In the genomic region with DNA sequence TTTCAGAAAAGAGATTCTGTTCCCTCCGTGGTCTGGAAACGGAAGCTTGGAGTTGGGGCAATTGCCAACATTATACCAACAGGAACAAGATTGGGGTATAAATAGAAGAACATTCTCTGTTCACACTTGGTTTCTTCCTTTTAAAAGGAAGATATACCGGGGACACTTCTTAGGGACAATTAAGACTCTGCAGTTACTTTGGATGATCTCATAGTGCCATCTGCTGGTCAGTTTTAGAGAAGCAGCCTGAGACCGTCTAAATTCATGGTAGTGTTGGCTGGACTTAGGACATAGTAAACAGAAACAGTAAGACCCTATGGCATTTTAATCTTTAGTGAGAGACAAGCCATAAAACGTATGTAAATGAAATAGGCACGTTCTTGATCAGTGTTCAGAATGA, we compare ENCODE assay signal across 8 mouse cellular contexts. TPM values are rescaled to one million over a fixed set of nuclear protein-coding genes. Genes with fewer than 3 reads are reported as not detected.
A peak's percentile ranks its signal among the peaks of the same experiment; 100 is the strongest.
DNase-seq lines count a peak whose midpoint lies in the region; ATAC-seq lines count a peak whose summit lies in the region.

No protein-coding gene starts in this region.

- peak; percentile 47 to 61 for DNase-seq in adrenal gland, adult 18-20 months (ENCODE audit: low spot score in 2 of 2)
- no peak for DNase-seq in adrenal gland, adult 8-10 months
- peak; percentile 41 for DNase-seq in thymus, postnatal 0 days (ENCODE audit: low spot score)
- no peak for DNase-seq in thymus, postnatal 36 days
- DNase-seq in embryonic facial prominence, embryonic 14.5 days (ENCODE audit: low spot score), result peak; percentile 31
- peak; percentile 87 for DNase-seq in retina, embryonic 14.5 days (ENCODE audit: low spot score)

- 32% methylated on average over 6 of the region's 6 CpGs for WGBS in embryonic facial prominence, embryonic 14.5 days
- 27% methylated on average over 6 of the region's 6 CpGs for WGBS in lung, embryonic 16.5 days

- H3K27ac ChIP-seq in embryonic facial prominence, embryonic 14.5 days (replicated peaks; ENCODE audit: low read depth, low read length), result no peak overlapping the region
- no peak overlapping the region for H3K27ac ChIP-seq in lung, embryonic 16.5 days (ENCODE audit: low read length)

- no peak overlapping the region for H3K4me3 ChIP-seq in embryonic facial prominence, embryonic 14.5 days (ENCODE audit: low read depth, low read length)
- no peak overlapping the region for H3K4me3 ChIP-seq in lung, embryonic 16.5 days (ENCODE audit: low read length)

- no peaks in the 10 kb centered on the region for H3K27me3 ChIP-seq in embryonic facial prominence, embryonic 14.5 days (replicated peaks; ENCODE audit: control insufficient read depth, insufficient read depth, low read length)
- no peaks in the 10 kb centered on the region for H3K27me3 ChIP-seq in lung, embryonic 16.5 days (ENCODE audit: control insufficient read depth, insufficient read depth, low read depth, low read length)

- no peak overlapping the region for H3K4me2 ChIP-seq in embryonic facial prominence, embryonic 14.5 days (ENCODE audit: low read depth, low read length)
- H3K4me2 ChIP-seq in lung, embryonic 16.5 days (ENCODE audit: low read depth, low read length), result no peak overlapping the region

- no peak overlapping the region for H3K9ac ChIP-seq in embryonic facial prominence, embryonic 14.5 days (ENCODE audit: low read depth, low read length)
- no peak overlapping the region for H3K9ac ChIP-seq in lung, embryonic 16.5 days (ENCODE audit: low read length)

- ATAC-seq in embryonic facial prominence, embryonic 14.5 days (ENCODE audit: low read depth), result no peak
- ATAC-seq in inflammation-experienced regulatory T-cells, adult 6 months, result peak; percentile 56
- peak; percentile 49; the same call in 1 of the 2 replicates for ATAC-seq in lung, embryonic 16.5 days (ENCODE audit: low read depth)

- H3K36me3 ChIP-seq in embryonic facial prominence, embryonic 14.5 days (ENCODE audit: control insufficient read depth, insufficient read depth, low read length), result no peaks in the 10 kb centered on the region
- no peaks in the 10 kb centered on the region for H3K36me3 ChIP-seq in lung, embryonic 16.5 days (ENCODE audit: control insufficient read depth, insufficient read depth, low read length)

- no peaks in the 10 kb centered on the region for H3K4me1 ChIP-seq in embryonic facial prominence, embryonic 14.5 days (ENCODE audit: control insufficient read depth, insufficient read depth, low read length)
- H3K4me1 ChIP-seq in lung, embryonic 16.5 days (replicated peaks; ENCODE audit: control insufficient read depth, insufficient read depth, low read length), result no peaks in the 10 kb centered on the region

- no peaks in the 10 kb centered on the region for H3K9me3 ChIP-seq in embryonic facial prominence, embryonic 14.5 days (ENCODE audit: control insufficient read depth, low read length)
- no peaks in the 10 kb centered on the region for H3K9me3 ChIP-seq in lung, embryonic 16.5 days (ENCODE audit: control insufficient read depth, low read length)

RNA-seq across cellular contexts. Expression of gene Ric3, which starts 54.9 kb away (rescaled TPM):
- 10 to 100 TPM; 52.7 to 56.1 TPM for total RNA-seq in adrenal gland, adult 18-20 months (2021)
- 10 to 100 TPM; 70.1 to 94.0 (median 82.6) TPM for total RNA-seq in adrenal gland, adult 8-10 months (2022)
- 0.40 and 0.48 TPM in 2 replicates for polyA plus RNA-seq in thymus, postnatal 0 days (2015; fragmentation: Nextera tagmentation; extraction: Ambion mirVana)
- 2.6 and 4.7 TPM in 2 replicates for polyA plus RNA-seq in embryonic facial prominence, embryonic 14.5 days (2014; fragmentation: Nextera tagmentation; extraction: Ambion mirVana)
- not detected for polyA plus RNA-seq in inflammation-experienced regulatory T-cells, adult 6 months (2017; shearing (Covaris generic))
- polyA plus RNA-seq in lung, embryonic 16.5 days (2015; fragmentation: Nextera tagmentation; extraction: Ambion mirVana), result 1.5 and 1.8 TPM in 2 replicates

Comparison
In these comparisons a context has a peak if more than half of its experiments do, and no peak if none do; other contexts are left out.
1. DNase-seq: peak in adrenal gland, adult 18-20 months (2 of 2), thymus, postnatal 0 days (single experiment), embryonic facial prominence, embryonic 14.5 days (single experiment) and retina, embryonic 14.5 days (single experiment); none in adrenal gland, adult 8-10 months (single experiment) and thymus, postnatal 36 days (0 of 2).